In genomic region chr1:171249913-171250600, GRCm38 (mm10) we compare ENCODE assay signal across 8 mouse cellular contexts. TPM values are rescaled to one million over a fixed set of nuclear protein-coding genes. Genes with fewer than 3 reads are reported as not detected.
DNase-seq lines count a peak whose midpoint lies in the region; ATAC-seq and TF ChIP-seq lines count a peak whose summit lies in the region.

Gene Adamts4, plus strand, starts transcription at chr1:171250421.

- TF ChIP-seq CTCF in gastrocnemius, adult 2 months (IDR thresholded peaks at IDR 0.05): no peak

- no peaks in the 10 kb centered on the region for H3K9me3 ChIP-seq in liver, embryonic 16.5 days (replicated peaks; ENCODE audit: control insufficient read depth, low read length)
- H3K9me3 ChIP-seq in stomach, embryonic 16.5 days (replicated peaks; ENCODE audit: control insufficient read depth, low read length): 0 out of 2 replicates have a peak, but pooled peaks cover 2% of the 10 kb centered on the region

- WGBS in liver, embryonic 16.5 days (ENCODE audit: insufficient replicate concordance): 19% methylated on average over 5 of the region's 5 CpGs
- WGBS in stomach, embryonic 16.5 days: 21% methylated on average over 5 of the region's 5 CpGs

- intact Hi-C loops in gastrocnemius, adult 2 months (cut with DNase I): no loop called here

- peak within 1 kb of the TSS; percentile 75 for H3K4me3 ChIP-seq in gastrocnemius, adult 2 months
- peak within 1 kb of the TSS; percentile 11 for H3K4me3 ChIP-seq in liver, embryonic 16.5 days (ENCODE audit: low read depth, low read length)
- peak within 1 kb of the TSS; percentile 48 for H3K4me3 ChIP-seq in stomach, embryonic 16.5 days (replicated peaks; ENCODE audit: low read length)

- peak; percentile 60 for DNase-seq in gastrocnemius, adult 2 months
- DNase-seq in gastrocnemius, adult 18-20 months (ENCODE audit: low spot score): no peak
- DNase-seq in adipocyte (ENCODE audit: low spot score): peak; percentile 52
- peak; percentile 77 to 78 for DNase-seq in heart, adult 18-20 months
- DNase-seq in kidney, postnatal 10 days: peak; percentile 80
- no peak for DNase-seq in cerebellum, adult 8-10 months

- H3K27ac ChIP-seq in gastrocnemius, adult 2 months: peak within 1 kb of the TSS; percentile 97
- no peak within 1 kb of the TSS for H3K27ac ChIP-seq in liver, embryonic 16.5 days (ENCODE audit: low read length)
- peak within 1 kb of the TSS; percentile 92 for H3K27ac ChIP-seq in stomach, embryonic 16.5 days (ENCODE audit: low read length)

- peaks cover 31% of the 10 kb centered on the region for H3K27me3 ChIP-seq in liver, embryonic 16.5 days (ENCODE audit: control insufficient read depth, insufficient read depth, low read depth, low read length)
- H3K27me3 ChIP-seq in stomach, embryonic 16.5 days (ENCODE audit: control insufficient read depth, insufficient read depth, low read length): no peaks in the 10 kb centered on the region

- H3K9ac ChIP-seq in liver, embryonic 16.5 days (ENCODE audit: low read depth, low read length): no peak within 1 kb of the TSS
- peak within 1 kb of the TSS; percentile 66 for H3K9ac ChIP-seq in stomach, embryonic 16.5 days (ENCODE audit: low read length)

- ATAC-seq in liver, embryonic 16.5 days (ENCODE audit: low read depth): no peak
- no peak for ATAC-seq in stomach, embryonic 16.5 days (ENCODE audit: insufficient read depth, low FRiP score)

- peak within 1 kb of the TSS; percentile 2 for H3K4me2 ChIP-seq in liver, embryonic 16.5 days (ENCODE audit: low read depth, low read length)
- H3K4me2 ChIP-seq in stomach, embryonic 16.5 days (ENCODE audit: low read depth, low read length): peak within 1 kb of the TSS; percentile 56

- peaks cover 20% of the 10 kb centered on the region for H3K4me1 ChIP-seq in liver, embryonic 16.5 days (ENCODE audit: control insufficient read depth, low read depth, low read length)
- peaks cover 46% of the 10 kb centered on the region for H3K4me1 ChIP-seq in stomach, embryonic 16.5 days (ENCODE audit: control insufficient read depth, insufficient read depth, low read length)

- H3K36me3 ChIP-seq in liver, embryonic 16.5 days (ENCODE audit: control insufficient read depth, insufficient read depth): no peaks in the 10 kb centered on the region
- H3K36me3 ChIP-seq in stomach, embryonic 16.5 days (ENCODE audit: control insufficient read depth, insufficient read depth, low read length): 0 out of 2 replicates have a peak, but pooled peaks cover 2% of the 10 kb centered on the region

RNA-seq across cellular contexts. Expression of gene Adamts4, which starts in this region (rescaled TPM):
- total RNA-seq in gastrocnemius, adult 2 months (2021): under 1 TPM; 0.15 to 0.73 TPM
- total RNA-seq in gastrocnemius, adult 18-20 months (2021): under 1 TPM; 0.48 to 0.90 TPM
- total RNA-seq in heart, adult 18-20 months (2021): 1 to 10 TPM in 1 of 2 experiments, under 1 TPM in 1; 0.57 to 1.2 TPM
- polyA plus RNA-seq in liver, embryonic 16.5 days (2015; fragmentation: Nextera tagmentation; extraction: Ambion mirVana): 0.48 and 0.64 TPM in 2 replicates
- 11.0 and 12.8 TPM in 2 replicates for polyA plus RNA-seq in stomach, embryonic 16.5 days (2015; fragmentation: Nextera tagmentation; extraction: Ambion mirVana)

Comparison
In these comparisons a context has a peak if more than half of its experiments do, and no peak if none do; other contexts are left out.
1. Peak in DNase-seq, H3K4me3 ChIP-seq and H3K27ac ChIP-seq in gastrocnemius, adult 2 months; RNA of the gene not detected or under 1 TPM.
2. DNase-seq: peak in adipocyte (single experiment), heart, adult 18-20 months (2 of 2) and kidney, postnatal 10 days (single experiment); none in gastrocnemius, adult 18-20 months (single experiment) and cerebellum, adult 8-10 months (single experiment).
3. H3K4me3 ChIP-seq: peak in every context shown above with its lines; median percentile 75 in gastrocnemius, adult 2 months; 48 in stomach, embryonic 16.5 days; 11 in liver, embryonic 16.5 days.